Mouse (Mus musculus): Measurements from ENCODE around the gene Cpsf4.

GRCm38 (mm10) chr5:145205041-145205440 lies 38.0 kb downstream of the Cpsf4 start:
- no peak for TF ChIP-seq CTCF (conservative IDR thresholded peaks at IDR 0.05; ENCODE audit: low read length)
- no peak for TF ChIP-seq POU5F1 (IDR thresholded peaks at IDR 0.05; ENCODE audit: borderline replicate concordance, low read length)
